31 mouse cellular contexts compared by ENCODE assay signal in genomic region chr2:153547633-153548032, GRCm38 (mm10). TPM values are rescaled to one million over a fixed set of nuclear protein-coding genes. Genes with fewer than 3 reads are reported as not detected.
DNase-seq lines count a peak whose midpoint lies in the region; ATAC-seq and TF ChIP-seq lines count a peak whose summit lies in the region.
"Had no signal": no experiment of that assay in that cellular context is flagged by ENCODE, and none has a peak within 500 bp of the region (broad histone marks: within the 10 kb centered on the region; RNA-seq: fewer than 3 reads in every experiment).

No protein-coding gene starts in this region.

- TF ChIP-seq CTCF in liver, embryonic 14.5 days (IDR thresholded peaks at IDR 0.05; ENCODE audit: low read depth), result no peak
- TF ChIP-seq CTCF in stomach, postnatal 0 days (IDR thresholded peaks at IDR 0.05; ENCODE audit: low read depth), result no peak

- WGBS in forebrain, embryonic 16.5 days, result 87% methylated on average over 3 of the region's 3 CpGs
- 89% methylated on average over 3 of the region's 3 CpGs for WGBS in forebrain, embryonic 14.5 days
- WGBS in midbrain, embryonic 13.5 days, result 85% methylated on average over 3 of the region's 3 CpGs
- WGBS in midbrain, embryonic 16.5 days, result 88% methylated on average over 3 of the region's 3 CpGs
- 65% methylated on average over 3 of the region's 3 CpGs for WGBS in intestine, embryonic 15.5 days
- WGBS in liver, embryonic 14.5 days (ENCODE audit: insufficient replicate concordance), result 33% methylated on average over 3 of the region's 3 CpGs
- WGBS in stomach, postnatal 0 days, result 57% methylated on average over 3 of the region's 3 CpGs

- H3K9ac ChIP-seq in forebrain, embryonic 16.5 days (replicated peaks; ENCODE audit: low read depth, low read length), result no peak overlapping the region
- H3K9ac ChIP-seq in forebrain, embryonic 14.5 days (ENCODE audit: low read length), result no peak overlapping the region
- H3K9ac ChIP-seq in midbrain, embryonic 13.5 days (replicated peaks), result no peak overlapping the region
- H3K9ac ChIP-seq in midbrain, embryonic 16.5 days (ENCODE audit: low read depth, low read length), result no peak overlapping the region
- no peak overlapping the region for H3K9ac ChIP-seq in intestine, embryonic 15.5 days
- no peak overlapping the region for H3K9ac ChIP-seq in liver, embryonic 14.5 days (replicated peaks)
- no peak overlapping the region for H3K9ac ChIP-seq in stomach, postnatal 0 days (ENCODE audit: low read length)
- H3K9ac ChIP-seq: forebrain, postnatal 0 days; heart, embryonic 15.5 days; hindbrain, embryonic 12.5 days; neural tube, embryonic 15.5 days; stomach, embryonic 15.5 days had no signal

- H3K27me3 ChIP-seq in forebrain, embryonic 16.5 days (replicated peaks; ENCODE audit: control insufficient read depth, insufficient read depth, low read length), result no peaks in the 10 kb centered on the region
- H3K27me3 ChIP-seq in forebrain, embryonic 14.5 days (replicated peaks; ENCODE audit: control insufficient read depth, insufficient read depth, low read length), result no peaks in the 10 kb centered on the region
- H3K27me3 ChIP-seq in midbrain, embryonic 13.5 days, result no peaks in the 10 kb centered on the region
- H3K27me3 ChIP-seq in midbrain, embryonic 16.5 days (ENCODE audit: control insufficient read depth, insufficient read depth, low read depth, low read length), result no peaks in the 10 kb centered on the region
- no peaks in the 10 kb centered on the region for H3K27me3 ChIP-seq in intestine, embryonic 15.5 days (replicated peaks)
- no peaks in the 10 kb centered on the region for H3K27me3 ChIP-seq in liver, embryonic 14.5 days (ENCODE audit: control insufficient read depth, insufficient read depth, low read length)
- no peaks in the 10 kb centered on the region for H3K27me3 ChIP-seq in stomach, postnatal 0 days (ENCODE audit: control insufficient read depth, insufficient read depth, low read length)
- H3K27me3 ChIP-seq: neural tube, embryonic 15.5 days; stomach, embryonic 15.5 days had no signal

- no peak for DNase-seq in forebrain, embryonic 14.5 days (ENCODE audit: low spot score)
- DNase-seq in liver, embryonic 14.5 days (ENCODE audit: low read depth in 3 of 3, low spot score in 3 of 3), result no peak
- no peak for DNase-seq in spleen, postnatal 4 days (ENCODE audit: low spot score in 2 of 2)
- no peak for DNase-seq in stomach, postnatal 0 days (ENCODE audit: low spot score)
- DNase-seq: cerebellum, adult 11-12 months; gastrocnemius, postnatal 10 days; kidney, adult 11 months; kidney, postnatal 4 days; layer of hippocampus, postnatal 36 days; lung, postnatal 36 days; right cerebral cortex, postnatal 14 days; thymus, postnatal 4 days had no signal

- H3K36me3 ChIP-seq in forebrain, embryonic 16.5 days (ENCODE audit: control insufficient read depth, insufficient read depth), result no peaks in the 10 kb centered on the region
- H3K36me3 ChIP-seq in forebrain, embryonic 14.5 days (ENCODE audit: control insufficient read depth, insufficient read depth, low read length), result no peaks in the 10 kb centered on the region
- H3K36me3 ChIP-seq in midbrain, embryonic 13.5 days, result no peaks in the 10 kb centered on the region
- no peaks in the 10 kb centered on the region for H3K36me3 ChIP-seq in midbrain, embryonic 16.5 days (ENCODE audit: control insufficient read depth, insufficient read depth, low read length)
- no peaks in the 10 kb centered on the region for H3K36me3 ChIP-seq in intestine, embryonic 15.5 days
- H3K36me3 ChIP-seq in liver, embryonic 14.5 days (replicated peaks; ENCODE audit: control insufficient read depth, insufficient read depth, low read depth), result no peaks in the 10 kb centered on the region
- H3K36me3 ChIP-seq in stomach, postnatal 0 days (ENCODE audit: control insufficient read depth, insufficient read depth, low read length), result no peaks in the 10 kb centered on the region
- H3K36me3 ChIP-seq: heart, embryonic 15.5 days; hindbrain, embryonic 12.5 days; neural tube, embryonic 15.5 days; stomach, embryonic 15.5 days had no signal

- H3K4me2 ChIP-seq in forebrain, embryonic 16.5 days (ENCODE audit: low read length), result no peak overlapping the region
- H3K4me2 ChIP-seq in forebrain, embryonic 14.5 days (ENCODE audit: low read length), result no peak overlapping the region
- no peak overlapping the region for H3K4me2 ChIP-seq in midbrain, embryonic 13.5 days (replicated peaks)
- no peak overlapping the region for H3K4me2 ChIP-seq in midbrain, embryonic 16.5 days (ENCODE audit: low read length)
- no peak overlapping the region for H3K4me2 ChIP-seq in intestine, embryonic 15.5 days (replicated peaks)
- peak overlapping the region; percentile 55 for H3K4me2 ChIP-seq in liver, embryonic 14.5 days (ENCODE audit: low read depth)
- H3K4me2 ChIP-seq in stomach, postnatal 0 days (replicated peaks; ENCODE audit: low read depth), result no peak overlapping the region
- H3K4me2 ChIP-seq: heart, embryonic 15.5 days; midbrain, embryonic 11.5 days; stomach, embryonic 15.5 days had no signal

- H3K4me1 ChIP-seq in forebrain, embryonic 16.5 days (replicated peaks; ENCODE audit: control insufficient read depth, insufficient read depth, low read length), result peaks cover 14% of the 10 kb centered on the region
- peaks cover 13% of the 10 kb centered on the region for H3K4me1 ChIP-seq in forebrain, embryonic 14.5 days (ENCODE audit: control insufficient read depth, insufficient read depth, low read length)
- peaks cover 40% of the 10 kb centered on the region for H3K4me1 ChIP-seq in midbrain, embryonic 13.5 days (replicated peaks)
- peaks cover 11% of the 10 kb centered on the region for H3K4me1 ChIP-seq in midbrain, embryonic 16.5 days (ENCODE audit: control insufficient read depth, insufficient read depth, low read length)
- peaks cover 22% of the 10 kb centered on the region for H3K4me1 ChIP-seq in intestine, embryonic 15.5 days (replicated peaks)
- H3K4me1 ChIP-seq in liver, embryonic 14.5 days (replicated peaks; ENCODE audit: control insufficient read depth in 2 of 2, insufficient read depth in 2 of 2, low read length in 1 of 2), result peaks cover 59 to 71% of the 10 kb centered on the region in 2 experiments
- H3K4me1 ChIP-seq in stomach, postnatal 0 days (replicated peaks; ENCODE audit: control insufficient read depth, insufficient read depth), result no peaks in the 10 kb centered on the region

- no peak overlapping the region for H3K27ac ChIP-seq in forebrain, embryonic 16.5 days (ENCODE audit: low read length)
- H3K27ac ChIP-seq in forebrain, embryonic 14.5 days (ENCODE audit: low read depth, low read length), result no peak overlapping the region
- no peak overlapping the region; the same call in 1 of the 2 replicates for H3K27ac ChIP-seq in midbrain, embryonic 13.5 days
- no peak overlapping the region for H3K27ac ChIP-seq in midbrain, embryonic 16.5 days (ENCODE audit: low read length)
- no peak overlapping the region for H3K27ac ChIP-seq in intestine, embryonic 15.5 days
- peak overlapping the region; percentile 38 for H3K27ac ChIP-seq in liver, embryonic 14.5 days
- no peak overlapping the region for H3K27ac ChIP-seq in stomach, postnatal 0 days (replicated peaks)
- H3K27ac ChIP-seq: hindbrain, embryonic 12.5 days; kidney, postnatal 0 days; neural tube, embryonic 15.5 days; stomach, embryonic 15.5 days had no signal

- H3K4me3 ChIP-seq in forebrain, embryonic 16.5 days (replicated peaks; ENCODE audit: low read length), result no peak overlapping the region
- no peak overlapping the region for H3K4me3 ChIP-seq in forebrain, embryonic 14.5 days (ENCODE audit: low read depth, low read length)
- no peak overlapping the region for H3K4me3 ChIP-seq in midbrain, embryonic 13.5 days (replicated peaks)
- H3K4me3 ChIP-seq in midbrain, embryonic 16.5 days (ENCODE audit: low read depth, low read length), result no peak overlapping the region
- no peak overlapping the region for H3K4me3 ChIP-seq in intestine, embryonic 15.5 days (replicated peaks)
- no peak overlapping the region for H3K4me3 ChIP-seq in liver, embryonic 14.5 days (ENCODE audit: insufficient read depth in 1 of 2, low read depth in 2 of 2, low read length in 2 of 2)
- H3K4me3 ChIP-seq in stomach, postnatal 0 days (ENCODE audit: low read depth, low read length), result no peak overlapping the region
- H3K4me3 ChIP-seq: heart, embryonic 15.5 days; hindbrain, embryonic 12.5 days; neural tube, embryonic 15.5 days; stomach, embryonic 15.5 days had no signal

- peak; percentile 13; the same call in 1 of the 2 replicates for ATAC-seq in forebrain, embryonic 16.5 days
- ATAC-seq in forebrain, embryonic 14.5 days, result no peak; the same call in 1 of the 2 replicates
- peak; percentile 6; the same call in 1 of the 2 replicates for ATAC-seq in midbrain, embryonic 13.5 days
- ATAC-seq in midbrain, embryonic 16.5 days, result no peak
- ATAC-seq in intestine, embryonic 15.5 days, result 0 out of 2 replicates have a peak, but pooled peaks have one; percentile 4
- ATAC-seq in liver, embryonic 14.5 days (ENCODE audit: insufficient read depth), result peak; percentile 31; the same call in 1 of the 2 replicates
- no peak for ATAC-seq in stomach, postnatal 0 days (ENCODE audit: low FRiP score, low TSS enrichment)

- no peaks in the 10 kb centered on the region for H3K9me3 ChIP-seq in forebrain, embryonic 16.5 days (ENCODE audit: control insufficient read depth, low read length)
- H3K9me3 ChIP-seq in forebrain, embryonic 14.5 days (replicated peaks; ENCODE audit: control insufficient read depth, low read length), result no peaks in the 10 kb centered on the region
- H3K9me3 ChIP-seq in midbrain, embryonic 13.5 days, result no peaks in the 10 kb centered on the region
- H3K9me3 ChIP-seq in midbrain, embryonic 16.5 days (replicated peaks; ENCODE audit: control insufficient read depth, low read length, poor library complexity, severe bottlenecking), result no peaks in the 10 kb centered on the region
- H3K9me3 ChIP-seq in intestine, embryonic 15.5 days, result no peaks in the 10 kb centered on the region
- no peaks in the 10 kb centered on the region for H3K9me3 ChIP-seq in liver, embryonic 14.5 days (ENCODE audit: control insufficient read depth, low read length)
- no peaks in the 10 kb centered on the region for H3K9me3 ChIP-seq in stomach, postnatal 0 days (ENCODE audit: control insufficient read depth, low read length)
- H3K9me3 ChIP-seq: heart, embryonic 15.5 days; hindbrain, embryonic 12.5 days; neural tube, embryonic 15.5 days; stomach, embryonic 15.5 days had no signal

- TF ChIP-seq EP300 in liver, embryonic 14.5 days (IDR thresholded peaks at IDR 0.05; ENCODE audit: low read depth), result no peak
- no peak for TF ChIP-seq EP300 in stomach, postnatal 0 days (optimal IDR thresholded peaks at IDR 0.05)

RNA-seq across cellular contexts. Expression of gene Nol4l, which starts 17.9 kb away (rescaled TPM):
- polyA plus RNA-seq in forebrain, embryonic 16.5 days (2015; fragmentation: Nextera tagmentation; extraction: Ambion mirVana), result 47.8 and 50.4 TPM in 2 replicates
- polyA plus RNA-seq in forebrain, embryonic 14.5 days (2014; fragmentation: Nextera tagmentation; extraction: Ambion mirVana), result 31.4 and 42.0 TPM in 2 replicates
- polyA plus RNA-seq in midbrain, embryonic 13.5 days (2015; fragmentation: Nextera tagmentation; extraction: Ambion mirVana), result 41.9 and 43.9 TPM in 2 replicates
- polyA plus RNA-seq in midbrain, embryonic 16.5 days (2015; fragmentation: Nextera tagmentation; extraction: Ambion mirVana), result 39.9 and 47.5 TPM in 2 replicates
- 25.6 and 27.1 TPM in 2 replicates for polyA plus RNA-seq in intestine, embryonic 15.5 days (2015; fragmentation: Nextera tagmentation; extraction: Ambion mirVana)
- 5.7 and 6.0 TPM in 2 replicates for polyA plus RNA-seq in liver, embryonic 14.5 days (2012; rRNA removed)
- polyA plus RNA-seq in liver, embryonic 14.5 days (2014; fragmentation: Nextera tagmentation; extraction: Ambion mirVana), result 3.7 and 4.4 TPM in 2 replicates
- polyA plus RNA-seq in stomach, postnatal 0 days (2015; fragmentation: Nextera tagmentation; extraction: Ambion mirVana), result 4.4 and 4.8 TPM in 2 replicates

RNA-seq across cellular contexts. Expression of gene 4930404H24Rik, which starts 55.0 kb away (rescaled TPM):
- polyA plus RNA-seq in forebrain, embryonic 16.5 days (2015; fragmentation: Nextera tagmentation; extraction: Ambion mirVana), result not detected in 2 replicates
- polyA plus RNA-seq in forebrain, embryonic 14.5 days (2014; fragmentation: Nextera tagmentation; extraction: Ambion mirVana), result not detected in 2 replicates
- polyA plus RNA-seq in midbrain, embryonic 13.5 days (2015; fragmentation: Nextera tagmentation; extraction: Ambion mirVana), result not detected in 2 replicates
- polyA plus RNA-seq in midbrain, embryonic 16.5 days (2015; fragmentation: Nextera tagmentation; extraction: Ambion mirVana), result not detected in 2 replicates
- not detected in 2 replicates for polyA plus RNA-seq in intestine, embryonic 15.5 days (2015; fragmentation: Nextera tagmentation; extraction: Ambion mirVana)
- not detected in 2 replicates for polyA plus RNA-seq in liver, embryonic 14.5 days (2012; rRNA removed)
- not detected in 2 replicates for polyA plus RNA-seq in liver, embryonic 14.5 days (2014; fragmentation: Nextera tagmentation; extraction: Ambion mirVana)
- polyA plus RNA-seq in stomach, postnatal 0 days (2015; fragmentation: Nextera tagmentation; extraction: Ambion mirVana), result not detected in 2 replicates
- polyA plus RNA-seq: embryonic facial prominence, embryonic 14.5 days; erythroblast, embryonic 14.5 days; forebrain, postnatal 0 days; heart, embryonic 15.5 days; hindbrain, embryonic 12.5 days; hindbrain, postnatal 0 days; kidney, postnatal 0 days; limb, embryonic 11.5 days; liver, adult 2 months; lung, embryonic 16.5 days; midbrain, embryonic 11.5 days; neural tube, embryonic 15.5 days; small intestine, adult 2 months; stomach, embryonic 15.5 days; thymus, postnatal 0 days had no signal

Comparison
In these comparisons a context has a peak if more than half of its experiments do, and no peak if none do; other contexts are left out.
1. ATAC-seq: peak in forebrain, embryonic 16.5 days (single experiment), midbrain, embryonic 13.5 days (single experiment), intestine, embryonic 15.5 days (single experiment) and liver, embryonic 14.5 days (single experiment); none in forebrain, embryonic 14.5 days (single experiment), midbrain, embryonic 16.5 days (single experiment) and stomach, postnatal 0 days (single experiment).